Mouse (Mus musculus): ENCODE measurements around the gene Hsd17b6. TPM values are rescaled to one million over a fixed set of nuclear protein-coding genes. Genes with fewer than 3 reads are reported as not detected.

Gene Hsd17b6
- polyA plus RNA-seq, 1 experiment = not detected

DNA sequence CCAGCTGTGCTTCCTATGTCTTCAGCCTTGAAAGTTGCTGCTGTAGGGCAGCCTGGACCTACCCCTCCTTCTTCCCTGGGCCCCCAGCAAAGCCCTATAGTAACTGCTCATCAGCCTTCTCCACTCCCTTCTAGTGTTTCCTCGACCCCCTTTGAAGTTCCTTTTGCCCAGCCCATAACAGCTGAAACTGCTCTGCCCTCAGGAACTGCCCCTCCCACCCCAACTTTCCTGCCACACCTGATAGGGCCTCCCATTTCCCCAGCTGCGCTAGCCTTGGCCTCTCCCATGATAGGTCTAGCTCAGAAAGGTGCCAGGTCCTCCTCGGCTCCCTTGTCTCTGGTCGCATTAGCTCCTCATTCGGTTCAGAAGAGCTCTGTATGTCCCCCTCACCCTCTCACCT, 31.8 kb upstream of the Hsd17b6 start:
- H3K36me3 ChIP-seq (ENCODE audit: control insufficient read depth, insufficient read depth, low read length, poor library complexity, severe bottlenecking) = peaks cover 68% of the 10 kb centered on the region
- H3K4me3 ChIP-seq (ENCODE audit: low read depth, low read length) = no peak overlapping the region

DNA sequence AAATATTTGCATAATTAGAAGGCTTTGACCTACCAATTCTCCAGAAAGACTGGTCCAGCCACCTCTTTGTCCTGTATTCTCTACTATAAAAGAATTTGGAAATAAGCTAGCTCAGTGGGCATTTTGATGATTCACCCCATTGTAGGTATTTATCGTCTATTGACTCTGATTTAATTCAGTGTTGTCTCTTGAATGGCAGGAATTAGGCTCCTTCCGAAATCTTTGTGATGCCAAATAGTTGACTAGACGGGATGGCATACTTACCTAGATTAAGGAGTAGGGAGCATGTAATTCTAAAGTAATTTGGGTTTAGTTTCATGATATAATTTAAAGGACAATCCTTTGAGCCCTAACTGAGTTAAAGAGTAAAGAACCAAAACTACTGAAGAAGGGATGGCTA, 30.5 kb upstream of the Hsd17b6 start:
- no peaks in the 10 kb centered on the region for H3K27me3 ChIP-seq (ENCODE audit: control insufficient read depth, insufficient read depth, low read length, poor library complexity, severe bottlenecking)
- no peak overlapping the region for H3K27ac ChIP-seq (ENCODE audit: insufficient read depth, low read length)
- H3K36me3 ChIP-seq (ENCODE audit: control insufficient read depth, insufficient read depth, low read length, poor library complexity, severe bottlenecking) = peaks cover 56% of the 10 kb centered on the region
- H3K4me1 ChIP-seq (ENCODE audit: control insufficient read depth, insufficient read depth, low read length) = peaks cover 10% of the 10 kb centered on the region
- peak overlapping the region; percentile 16; the same call in 1 of the 2 replicates for H3K4me3 ChIP-seq (ENCODE audit: low read depth, low read length)
- TF ChIP-seq CTCF (IDR thresholded peaks at IDR 0.05; ENCODE audit: low read depth, low read length) = no peak
- TF ChIP-seq POLR2A (IDR thresholded peaks at IDR 0.05; ENCODE audit: insufficient read depth, low read length) = no peak
- TF ChIP-seq EP300 (IDR thresholded peaks at IDR 0.05; ENCODE audit: insufficient read depth, low read depth, low read length) = no peak
- H3K9me3 ChIP-seq (replicated peaks; ENCODE audit: control insufficient read depth, insufficient read depth, low read length, poor library complexity, severe bottlenecking) = no peaks in the 10 kb centered on the region
- H3K9ac ChIP-seq (ENCODE audit: low read depth, poor library complexity, severe bottlenecking) = peak overlapping the region; percentile 65

More for the DNA sequence above, 31.8 kb upstream of the Hsd17b6 start:
- no peak overlapping the region for H3K9ac ChIP-seq (ENCODE audit: low read depth, poor library complexity, severe bottlenecking)
- H3K4me1 ChIP-seq (ENCODE audit: control insufficient read depth, insufficient read depth, low read length) = peaks cover 10% of the 10 kb centered on the region
- H3K9me3 ChIP-seq (replicated peaks; ENCODE audit: control insufficient read depth, insufficient read depth, low read length, poor library complexity, severe bottlenecking) = no peaks in the 10 kb centered on the region
- TF ChIP-seq EP300 (IDR thresholded peaks at IDR 0.05; ENCODE audit: insufficient read depth, low read depth, low read length) = no peak
- TF ChIP-seq POLR2A (IDR thresholded peaks at IDR 0.05; ENCODE audit: insufficient read depth, low read length) = no peak
- TF ChIP-seq CTCF (IDR thresholded peaks at IDR 0.05; ENCODE audit: low read depth, low read length) = no peak
- no peaks in the 10 kb centered on the region for H3K27me3 ChIP-seq (ENCODE audit: control insufficient read depth, insufficient read depth, low read length, poor library complexity, severe bottlenecking)
- no peak overlapping the region for H3K27ac ChIP-seq (ENCODE audit: insufficient read depth, low read length)

GRCm38 (mm10) chr10:128036746-128037425, 29.5 kb upstream of the Hsd17b6 start:
- H3K27ac ChIP-seq (ENCODE audit: insufficient read depth, low read length) = no peak overlapping the region
- H3K36me3 ChIP-seq (ENCODE audit: control insufficient read depth, insufficient read depth, low read length, poor library complexity, severe bottlenecking) = peaks cover 46% of the 10 kb centered on the region
- H3K4me1 ChIP-seq (ENCODE audit: control insufficient read depth, insufficient read depth, low read length) = peaks cover 10% of the 10 kb centered on the region
- H3K27me3 ChIP-seq (ENCODE audit: control insufficient read depth, insufficient read depth, low read length, poor library complexity, severe bottlenecking) = no peaks in the 10 kb centered on the region
- no peak for TF ChIP-seq POLR2A (IDR thresholded peaks at IDR 0.05; ENCODE audit: insufficient read depth, low read length)
- TF ChIP-seq EP300 (IDR thresholded peaks at IDR 0.05; ENCODE audit: insufficient read depth, low read depth, low read length) = no peak
- no peak for TF ChIP-seq CTCF (IDR thresholded peaks at IDR 0.05; ENCODE audit: low read depth, low read length)
- peak overlapping the region; percentile 99 for H3K4me3 ChIP-seq (ENCODE audit: low read depth, low read length)
- peak overlapping the region; percentile 99 for H3K9ac ChIP-seq (ENCODE audit: low read depth, poor library complexity, severe bottlenecking)
- no peaks in the 10 kb centered on the region for H3K9me3 ChIP-seq (replicated peaks; ENCODE audit: control insufficient read depth, insufficient read depth, low read length, poor library complexity, severe bottlenecking)

GRCm38 (mm10) chr10:128030860-128031259, 23.4 kb upstream of the Hsd17b6 start:
- Histone ChIP-seq H3K4me1 (ENCODE audit: control insufficient read depth, insufficient read depth, low read length) (no peaks in the 10 kb centered on the region), H3K9ac (ENCODE audit: low read depth, poor library complexity, severe bottlenecking) (no peak overlapping the region), H3K36me3 (ENCODE audit: control insufficient read depth, insufficient read depth, low read length, poor library complexity, severe bottlenecking) (peaks cover 32% of the 10 kb centered on the region), H3K27ac (ENCODE audit: insufficient read depth, low read length) (no peak overlapping the region), H3K27me3 (ENCODE audit: control insufficient read depth, insufficient read depth, low read length, poor library complexity, severe bottlenecking) (no peaks in the 10 kb centered on the region), H3K4me3 (ENCODE audit: low read depth, low read length) (no peak overlapping the region), H3K9me3 (replicated peaks; ENCODE audit: control insufficient read depth, insufficient read depth, low read length, poor library complexity, severe bottlenecking) (no peaks in the 10 kb centered on the region)
- no peak for TF ChIP-seq CTCF (IDR thresholded peaks at IDR 0.05; ENCODE audit: low read depth, low read length)
- no peak for TF ChIP-seq POLR2A (IDR thresholded peaks at IDR 0.05; ENCODE audit: insufficient read depth, low read length)
- TF ChIP-seq EP300 (IDR thresholded peaks at IDR 0.05; ENCODE audit: insufficient read depth, low read depth, low read length) = no peak

GRCm38 (mm10) chr10:128029931-128030330, 22.5 kb upstream of the Hsd17b6 start:
- no peak for TF ChIP-seq EP300 (IDR thresholded peaks at IDR 0.05; ENCODE audit: insufficient read depth, low read depth, low read length)
- no peak for TF ChIP-seq CTCF (IDR thresholded peaks at IDR 0.05; ENCODE audit: low read depth, low read length)
- no peak for TF ChIP-seq POLR2A (IDR thresholded peaks at IDR 0.05; ENCODE audit: insufficient read depth, low read length)
- H3K36me3 ChIP-seq (ENCODE audit: control insufficient read depth, insufficient read depth, low read length, poor library complexity, severe bottlenecking) = peaks cover 37% of the 10 kb centered on the region
- no peak overlapping the region for H3K27ac ChIP-seq (ENCODE audit: insufficient read depth, low read length)

DNA sequence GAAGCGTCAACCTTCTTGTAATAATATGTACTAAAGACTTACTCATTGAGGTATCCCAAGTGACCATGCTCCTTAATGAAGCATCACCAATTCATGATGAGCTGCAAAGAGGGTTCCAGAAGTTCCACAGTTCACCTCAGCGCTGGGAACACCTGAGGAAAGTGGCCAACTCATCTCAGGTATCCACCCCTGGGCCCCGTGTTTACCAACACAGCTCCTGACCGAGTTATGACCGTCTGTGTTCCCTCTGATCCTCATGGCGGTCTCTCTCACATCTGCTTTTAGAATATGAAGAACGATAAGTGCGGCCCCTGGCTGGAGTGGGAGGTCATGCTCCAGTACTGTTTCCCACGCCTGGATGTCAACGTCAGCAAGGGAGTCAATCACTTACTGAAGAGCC, 16.1 kb upstream of the Hsd17b6 start:
- H3K4me1 ChIP-seq (ENCODE audit: control insufficient read depth, insufficient read depth, low read length) = no peaks in the 10 kb centered on the region
- H3K9ac ChIP-seq (ENCODE audit: low read depth, poor library complexity, severe bottlenecking) = no peak overlapping the region
- no peak overlapping the region for H3K4me3 ChIP-seq (ENCODE audit: low read depth, low read length)
- no peaks in the 10 kb centered on the region for H3K27me3 ChIP-seq (ENCODE audit: control insufficient read depth, insufficient read depth, low read length, poor library complexity, severe bottlenecking)
- H3K9me3 ChIP-seq (replicated peaks; ENCODE audit: control insufficient read depth, insufficient read depth, low read length, poor library complexity, severe bottlenecking) = no peaks in the 10 kb centered on the region; the same call in 1 of the 2 replicates
- TF ChIP-seq CTCF (IDR thresholded peaks at IDR 0.05; ENCODE audit: low read depth, low read length) (no peak), EP300 (IDR thresholded peaks at IDR 0.05; ENCODE audit: insufficient read depth, low read depth, low read length) (no peak), POLR2A (IDR thresholded peaks at IDR 0.05; ENCODE audit: insufficient read depth, low read length) (no peak)
- H3K27ac ChIP-seq (ENCODE audit: insufficient read depth, low read length) = no peak overlapping the region
- peaks cover 54% of the 10 kb centered on the region for H3K36me3 ChIP-seq (ENCODE audit: control insufficient read depth, insufficient read depth, low read length, poor library complexity, severe bottlenecking)

More at GRCm38 (mm10) chr10:128029931-128030330, 22.5 kb upstream of the Hsd17b6 start:
- no peaks in the 10 kb centered on the region for H3K4me1 ChIP-seq (ENCODE audit: control insufficient read depth, insufficient read depth, low read length)
- no peaks in the 10 kb centered on the region for H3K27me3 ChIP-seq (ENCODE audit: control insufficient read depth, insufficient read depth, low read length, poor library complexity, severe bottlenecking)
- H3K9me3 ChIP-seq (replicated peaks; ENCODE audit: control insufficient read depth, insufficient read depth, low read length, poor library complexity, severe bottlenecking) = no peaks in the 10 kb centered on the region; the same call in 1 of the 2 replicates
- H3K4me3 ChIP-seq (ENCODE audit: low read depth, low read length) = no peak overlapping the region
- H3K9ac ChIP-seq (ENCODE audit: low read depth, poor library complexity, severe bottlenecking) = no peak overlapping the region

Measured in ES-Bruce4 (cell line).